Mouse (Mus musculus) B cell, adult 2 months (primary cell): ENCODE measurements around the gene Zcchc17.

ENCODE experiments used
- DNase-seq, 2 experiments: peaks; one replicate each; pipeline ENCODE4 v3.0.0; 2022

Gene Zcchc17

DNA sequence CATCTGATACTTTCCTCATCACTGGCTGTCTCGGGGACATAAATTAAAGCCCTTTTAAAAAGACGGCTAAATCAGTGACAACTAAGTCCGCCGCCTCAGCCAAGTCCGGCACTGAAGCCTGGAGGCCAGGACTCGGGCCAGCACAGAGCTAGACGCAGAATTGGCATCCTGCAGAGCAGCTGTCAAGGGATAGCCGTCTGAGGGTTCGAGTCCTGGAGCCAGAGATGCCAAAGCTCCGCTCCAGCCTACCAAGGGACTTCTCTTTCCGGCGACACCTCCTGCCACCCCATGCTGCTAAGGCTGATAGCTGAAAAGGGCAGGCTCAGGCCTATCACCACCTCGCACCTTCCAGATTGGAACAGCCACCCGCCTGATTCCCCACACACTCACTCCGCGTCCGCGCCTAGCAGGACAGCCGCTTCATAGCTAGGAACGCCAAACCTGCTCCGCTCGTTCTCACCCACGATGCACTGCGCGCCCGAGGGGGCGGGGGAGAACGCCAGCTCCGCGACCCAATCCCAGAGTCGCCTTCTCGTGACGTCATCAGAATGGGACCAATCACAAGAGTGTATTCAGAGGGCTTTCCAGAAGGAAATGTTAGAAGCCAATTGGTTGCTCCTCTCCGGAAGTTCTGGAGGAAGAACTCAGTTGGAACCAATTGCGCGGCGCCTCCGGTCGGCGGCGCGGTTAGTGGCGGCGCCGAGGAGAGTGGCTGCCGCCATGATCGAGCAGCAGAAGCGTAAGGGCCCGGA, at the start of gene Zcchc17, which contains the start of gene Snrnp40:
Gene Zcchc17 (minus strand): TSS at position 458 of the 752 bp plus-strand sequence.
Gene Snrnp40 (plus strand): TSS at position 647 of the 752 bp plus-strand sequence.
- peak; percentile 99 for DNase-seq

DNA sequence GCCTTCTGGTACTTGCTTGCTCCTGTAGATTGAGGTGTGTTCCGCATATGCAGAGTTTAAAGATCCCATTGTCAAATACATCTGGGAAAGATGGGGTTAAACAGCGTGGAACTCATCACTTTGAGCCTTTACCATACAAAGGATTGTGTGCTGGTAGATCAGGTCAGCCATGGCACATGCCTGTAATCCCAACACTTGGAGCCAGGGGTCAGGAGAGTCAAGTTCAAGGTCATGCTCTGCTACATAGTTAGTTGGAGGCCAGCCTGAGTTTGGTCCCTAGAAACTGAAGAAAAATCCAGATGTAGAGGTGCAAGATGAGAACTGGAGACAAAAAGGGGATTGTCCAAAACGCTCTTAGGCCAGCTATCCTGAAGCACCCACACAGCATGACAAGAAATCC, 31.5 kb upstream of the Zcchc17 start:
- DNase-seq, result no peak

DNA sequence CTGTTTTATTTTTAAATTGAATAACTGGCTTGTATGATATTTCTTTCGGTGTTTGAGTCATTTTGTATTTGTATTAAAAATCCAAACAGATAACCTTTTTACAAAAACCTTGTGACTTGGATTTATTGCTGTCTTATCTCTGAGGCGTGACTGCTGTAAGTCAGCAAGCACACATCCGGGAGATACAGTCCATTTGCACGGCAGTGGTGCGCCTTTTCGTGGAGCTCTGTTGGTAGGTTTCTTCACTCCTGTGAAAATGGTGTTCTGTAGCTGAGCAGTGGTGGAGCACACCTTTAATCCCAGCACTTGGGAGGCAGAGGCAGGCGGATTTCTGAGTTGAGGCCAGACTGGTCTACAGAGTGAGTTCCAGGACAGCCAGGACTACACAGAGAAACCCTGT, 30.2 kb upstream of the Zcchc17 start:
- DNase-seq, result no peak

DNA sequence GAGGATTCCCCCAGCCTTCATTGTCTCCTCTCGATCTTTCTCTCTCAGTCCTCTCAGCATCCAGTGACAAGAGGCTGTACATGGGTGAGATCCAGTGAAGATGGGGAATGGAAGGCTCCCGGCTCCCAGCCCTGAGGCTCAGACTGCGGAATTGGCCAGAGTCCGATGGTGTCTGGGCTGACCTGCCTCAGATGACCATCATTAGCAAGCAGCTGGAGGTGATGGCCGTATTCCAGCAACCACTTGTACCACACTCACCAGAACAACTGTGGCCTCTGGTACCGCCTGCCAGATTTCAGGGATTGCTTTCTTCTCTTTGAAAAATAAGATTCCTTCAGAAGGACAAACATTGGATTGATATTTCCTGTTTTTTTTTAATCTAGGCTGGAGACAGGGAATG, 29.8 kb upstream of the Zcchc17 start:
- no peak for DNase-seq

DNA sequence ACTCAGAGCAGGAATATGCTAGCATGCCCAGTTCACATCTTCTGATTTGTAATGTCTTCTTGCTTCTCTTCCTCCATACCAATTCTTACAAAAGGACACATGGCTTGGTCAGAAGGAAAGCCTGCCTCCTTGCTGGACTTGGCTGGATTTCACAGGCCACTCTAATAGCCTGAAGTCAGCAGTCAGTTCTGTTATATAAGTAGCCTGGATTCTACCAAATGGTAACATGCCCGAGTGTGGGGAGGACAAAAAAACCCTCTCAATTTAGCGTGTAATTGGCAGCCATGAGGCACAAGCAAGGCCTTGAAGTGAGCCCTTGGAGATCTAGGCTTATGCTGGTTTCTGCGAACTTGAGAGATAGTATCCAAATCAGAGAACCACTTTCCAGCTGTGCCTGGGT, 27.5 kb upstream of the Zcchc17 start:
- DNase-seq, result no peak

DNA sequence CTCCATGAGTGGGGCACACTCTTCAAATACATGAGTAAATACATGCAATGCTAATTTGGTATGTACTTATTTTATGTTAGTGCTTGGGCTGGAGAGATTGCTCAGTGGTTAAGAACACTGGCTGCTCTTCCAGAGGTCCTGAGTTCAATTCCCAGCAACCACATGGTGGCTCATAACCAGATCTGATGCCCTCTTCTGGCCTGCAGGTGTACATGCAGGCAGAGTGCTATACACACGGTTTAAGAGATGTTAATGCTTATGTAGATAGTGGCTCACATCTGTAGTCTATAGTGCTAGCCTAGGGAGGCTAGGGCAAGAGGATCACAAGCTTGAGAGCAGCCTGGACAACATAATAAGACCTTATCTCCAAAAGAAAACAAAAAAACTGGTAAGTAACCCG, 20.7 kb upstream of the Zcchc17 start:
- no peak for DNase-seq

DNA sequence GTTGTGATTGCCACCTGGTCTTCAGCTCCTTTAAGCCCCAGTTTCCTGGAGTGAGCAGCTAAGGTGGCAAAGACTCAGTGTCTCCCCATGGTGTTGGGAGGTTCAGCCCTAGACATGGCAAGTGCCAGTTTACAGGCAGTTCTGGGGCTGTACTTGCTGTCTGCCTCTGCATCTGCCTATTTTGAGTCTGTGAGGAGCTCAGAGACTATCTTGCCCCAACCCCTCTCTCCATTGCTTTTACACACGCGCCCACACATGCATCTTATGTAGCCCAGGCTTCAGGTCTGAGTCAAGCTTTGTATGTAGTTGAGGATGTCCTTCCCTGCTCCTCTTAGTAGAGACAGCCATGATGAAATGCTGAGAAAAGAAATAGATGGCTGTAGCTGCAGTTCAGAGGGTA, 19.4 kb upstream of the Zcchc17 start:
- no peak for DNase-seq

DNA sequence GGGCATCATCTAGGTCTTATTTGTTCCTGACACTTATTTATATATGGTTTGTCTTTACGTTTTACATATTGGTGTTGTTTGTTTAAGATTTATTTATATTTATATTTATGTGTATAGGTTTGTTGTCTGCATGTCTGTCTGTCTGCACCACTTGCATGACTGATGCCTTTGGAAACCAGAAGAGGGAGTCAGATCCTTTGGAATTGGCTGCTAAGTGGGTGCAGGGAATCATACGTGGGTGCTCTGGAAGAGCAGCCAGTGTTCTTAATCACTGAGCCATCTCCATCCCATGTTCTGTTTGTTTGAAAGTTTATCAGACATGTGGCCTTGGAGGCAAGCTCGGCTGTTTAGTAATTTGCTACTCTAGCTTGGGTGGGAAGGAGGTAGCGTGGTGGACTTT, 17.8 kb upstream of the Zcchc17 start:
- DNase-seq, result no peak

DNA sequence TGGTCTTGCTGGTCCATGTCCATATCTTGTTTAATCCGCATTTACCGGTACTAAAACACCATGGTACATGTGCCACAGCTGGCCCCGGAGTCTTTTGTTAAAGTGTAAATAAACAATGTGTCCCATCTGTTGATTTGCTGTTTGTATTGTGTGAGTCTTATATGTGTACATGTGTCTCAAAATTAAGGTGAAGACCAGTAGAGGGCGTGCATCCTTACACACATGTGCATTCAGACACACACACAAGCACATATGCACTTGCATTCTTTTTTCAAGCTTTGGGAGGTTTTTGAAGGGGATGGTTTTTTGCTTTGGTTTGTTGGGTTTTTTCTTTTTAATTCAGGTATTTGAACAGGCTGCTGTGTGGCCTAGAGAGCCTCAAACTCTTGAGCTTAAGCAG, 16.9 kb upstream of the Zcchc17 start:
- no peak for DNase-seq

DNA sequence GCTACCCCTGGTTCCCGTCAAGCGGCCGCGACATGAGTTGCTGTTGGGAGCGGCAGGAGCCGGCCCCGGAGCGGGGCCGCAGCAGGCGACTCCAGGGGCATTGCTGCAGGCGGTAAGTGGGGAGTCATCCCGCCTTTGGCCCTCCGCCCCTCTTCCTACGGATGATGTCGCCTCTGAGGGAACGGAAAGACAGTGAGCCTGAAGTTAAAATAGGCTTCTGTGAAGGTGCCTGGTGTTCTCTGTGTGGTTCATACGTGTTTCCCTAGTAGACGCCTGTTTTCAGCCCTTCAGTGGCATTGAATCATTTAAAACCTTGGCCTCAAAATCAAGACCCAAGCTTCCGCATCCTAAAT, 471 bp upstream of the Zcchc17 start:
- DNase-seq, result no peak

DNA sequence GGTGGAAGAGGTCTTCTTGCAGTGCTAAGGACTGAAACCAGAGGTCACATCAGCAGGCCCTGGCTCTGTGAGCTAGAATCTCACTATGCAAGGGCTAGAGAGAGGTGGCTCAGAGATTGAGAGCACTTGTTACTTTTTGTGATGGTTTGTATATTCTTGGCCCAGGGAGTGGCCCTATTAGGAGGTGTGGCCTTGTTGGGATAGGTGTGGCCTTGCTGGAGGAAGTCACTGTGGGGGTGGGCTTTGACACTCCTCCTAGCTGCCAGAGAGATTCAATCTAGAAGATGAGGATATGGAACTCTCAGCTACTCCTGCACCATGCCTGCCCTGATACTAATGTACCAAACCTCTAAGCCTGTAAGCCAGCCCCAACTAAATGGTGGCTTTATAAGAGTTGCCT, 1.8 kb downstream of the Zcchc17 start:
- DNase-seq, result peak in 1 of 2 experiments; percentile 19

DNA sequence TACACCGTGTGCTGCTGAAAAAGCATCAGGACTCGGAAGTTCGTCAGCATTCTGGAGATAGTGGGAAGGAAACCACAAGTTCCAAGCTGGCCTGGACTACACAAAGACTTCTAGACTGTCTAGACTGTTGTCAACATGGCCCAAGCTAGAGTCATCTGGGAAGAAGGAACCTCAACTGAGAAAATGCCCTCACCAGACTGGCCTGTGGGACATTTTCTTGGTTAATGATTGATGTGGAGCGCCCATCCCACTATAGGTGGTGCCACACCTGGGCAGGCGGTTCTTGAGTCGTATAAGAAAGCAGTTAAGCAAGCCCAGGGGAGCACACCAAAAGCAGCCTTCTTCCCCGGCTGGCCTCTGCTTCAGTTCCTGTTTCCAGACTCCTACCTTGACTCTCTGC, 7.2 kb downstream of the Zcchc17 start:
- DNase-seq, result no peak

DNA sequence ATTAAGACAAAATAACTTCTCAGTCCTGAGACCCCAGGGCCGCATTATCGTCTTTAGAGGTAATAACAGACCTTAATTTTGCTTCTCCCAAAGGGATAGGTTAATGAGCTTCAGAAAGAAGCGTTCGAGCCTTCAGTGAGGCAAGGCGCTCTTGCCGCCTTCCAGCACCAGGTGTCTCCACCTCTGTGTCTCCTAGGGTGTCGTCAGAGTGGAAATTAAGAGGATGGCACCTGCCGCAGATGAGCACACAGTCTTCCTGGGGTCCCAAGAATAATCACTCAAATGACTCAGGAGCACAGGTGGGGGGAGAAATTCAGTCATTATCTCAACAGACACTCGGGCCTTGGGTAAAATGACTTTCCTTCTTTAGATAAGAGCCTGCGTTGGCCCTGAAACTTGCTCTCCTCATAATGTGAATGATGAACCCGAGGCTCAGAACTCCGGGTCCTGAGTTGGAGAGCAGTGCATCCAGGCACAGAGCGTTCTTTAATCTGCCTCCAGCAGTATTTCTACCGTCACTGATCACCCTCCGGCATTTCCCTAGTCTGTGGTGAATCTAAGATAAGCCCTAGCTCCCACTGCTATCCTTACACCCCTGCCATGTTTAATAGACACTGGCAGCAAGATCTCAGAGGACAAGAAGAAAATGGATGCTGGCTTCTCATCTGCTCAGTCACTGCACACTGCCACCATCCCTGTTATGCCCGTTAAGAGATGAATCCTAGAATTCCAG, 8.9 kb downstream of the Zcchc17 start:
- DNase-seq, result no peak

DNA sequence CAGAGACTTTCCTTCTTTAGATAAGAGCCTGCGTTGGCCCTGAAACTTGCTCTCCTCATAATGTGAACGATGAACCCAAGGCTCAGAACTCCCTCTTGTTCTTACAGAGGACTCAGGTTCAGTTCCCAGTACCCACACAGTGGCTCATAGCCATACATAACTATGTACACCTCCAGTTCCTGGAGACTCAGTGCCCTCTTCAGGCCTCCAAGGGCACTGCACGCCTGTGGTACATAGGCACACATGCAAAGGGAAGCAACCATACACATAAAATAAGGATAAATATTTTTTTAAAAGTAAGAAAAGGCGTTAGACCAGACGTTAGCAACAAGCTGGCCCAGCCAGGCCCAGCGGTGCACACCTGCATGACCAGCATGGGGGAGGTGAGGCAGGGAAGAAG, 10.1 kb downstream of the Zcchc17 start:
- DNase-seq, result peak in 1 of 2 experiments; percentile 14

DNA sequence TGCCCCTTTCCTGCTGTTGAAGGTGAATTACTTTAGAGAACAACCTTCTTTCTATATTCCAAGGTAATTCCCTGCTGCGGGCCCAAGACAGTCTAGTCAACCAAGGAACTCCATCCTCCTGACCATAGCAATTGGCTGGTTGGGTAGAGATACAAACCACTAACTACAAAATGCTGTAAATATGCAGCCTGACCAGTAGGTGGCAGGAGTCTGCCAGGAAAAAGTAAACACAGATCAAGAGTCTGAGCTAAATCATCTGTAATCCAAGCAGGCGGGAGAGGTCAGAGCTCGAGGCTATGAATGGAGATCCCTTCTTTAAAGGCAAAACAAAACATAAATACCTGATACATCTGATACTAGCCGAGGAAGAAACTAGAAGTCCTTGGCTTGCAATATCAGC, 18.1 kb downstream of the Zcchc17 start:
- DNase-seq, result peak; percentile 67 to 70

DNA sequence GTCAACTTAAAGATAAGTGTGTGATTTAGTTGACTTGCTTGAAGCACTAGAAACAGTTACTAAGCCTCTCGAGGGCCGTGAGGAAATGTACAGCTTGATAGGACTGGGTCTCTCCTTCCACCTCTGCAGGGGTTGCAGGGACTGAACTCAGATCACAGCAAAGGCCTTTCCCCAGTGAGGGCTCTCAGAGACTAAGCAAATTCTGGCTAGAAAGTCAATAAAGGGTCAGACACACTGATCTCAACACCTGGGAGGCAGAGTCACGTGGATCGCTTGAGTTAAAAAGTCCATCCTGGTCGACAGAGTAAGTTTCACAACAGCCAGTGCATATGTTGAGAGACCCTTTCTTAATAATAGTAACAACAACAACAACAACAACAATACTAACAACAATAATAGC, 23.9 kb downstream of the Zcchc17 start:
- DNase-seq, result no peak

DNA sequence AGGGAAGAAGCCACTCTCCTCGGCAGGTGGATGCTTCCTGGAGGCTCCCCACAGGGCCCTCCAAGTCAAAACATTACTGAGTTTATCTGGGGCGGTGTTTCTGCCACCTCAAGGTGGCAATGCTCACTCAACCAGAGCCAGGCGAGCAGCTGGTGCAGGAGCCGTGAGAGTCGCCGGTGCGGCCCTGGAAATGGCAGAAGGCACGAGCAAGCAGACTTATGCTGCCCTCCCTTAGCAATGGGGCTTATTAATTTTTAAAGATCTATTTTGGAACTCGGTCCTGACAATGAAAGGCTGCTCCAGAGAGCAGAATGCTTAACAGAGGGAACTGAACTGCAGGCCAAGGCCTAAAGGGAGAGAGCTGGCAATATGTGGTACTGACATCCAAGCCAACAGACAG, 32.4 kb downstream of the Zcchc17 start:
- DNase-seq, result no peak

DNA sequence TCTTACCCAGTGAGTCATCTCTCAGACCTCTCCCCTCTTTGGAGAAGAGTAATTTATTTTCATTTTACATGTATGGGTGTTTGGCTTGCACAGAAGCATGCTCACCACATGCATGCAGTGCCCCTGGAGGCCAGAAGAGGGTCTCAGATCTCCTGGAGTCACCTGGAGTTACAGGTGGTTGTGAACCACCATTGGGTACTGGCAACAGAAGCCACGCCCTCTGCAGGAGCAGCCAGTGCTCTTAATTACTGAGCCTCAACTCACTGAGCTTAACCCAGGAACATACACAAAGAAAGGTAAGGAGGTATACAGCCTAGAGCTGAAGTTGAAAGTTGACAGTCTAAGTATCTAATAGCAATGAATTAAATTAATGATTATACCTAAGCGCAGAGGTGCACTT, 34.3 kb downstream of the Zcchc17 start:
- DNase-seq, result no peak

DNA sequence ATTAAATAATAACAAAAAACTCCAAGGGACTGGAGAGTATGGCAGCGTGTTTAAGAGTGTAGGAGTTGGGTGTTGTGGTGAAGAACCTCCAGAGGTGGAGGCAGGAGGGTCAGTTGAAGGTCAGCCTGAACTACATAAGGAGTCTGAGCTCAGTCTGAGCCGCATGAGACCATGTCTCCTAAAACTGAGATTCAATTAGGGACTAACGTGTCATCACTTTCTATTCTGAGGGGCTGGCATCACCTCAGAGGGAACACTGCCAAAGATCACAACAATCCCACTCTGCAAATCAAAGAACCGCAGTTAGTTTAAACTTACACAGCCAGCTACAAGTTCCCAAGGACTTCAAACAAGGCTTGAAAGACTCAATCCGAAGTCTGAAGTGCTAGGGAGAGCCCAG, 36.1 kb downstream of the Zcchc17 start:
- DNase-seq, result no peak

DNA sequence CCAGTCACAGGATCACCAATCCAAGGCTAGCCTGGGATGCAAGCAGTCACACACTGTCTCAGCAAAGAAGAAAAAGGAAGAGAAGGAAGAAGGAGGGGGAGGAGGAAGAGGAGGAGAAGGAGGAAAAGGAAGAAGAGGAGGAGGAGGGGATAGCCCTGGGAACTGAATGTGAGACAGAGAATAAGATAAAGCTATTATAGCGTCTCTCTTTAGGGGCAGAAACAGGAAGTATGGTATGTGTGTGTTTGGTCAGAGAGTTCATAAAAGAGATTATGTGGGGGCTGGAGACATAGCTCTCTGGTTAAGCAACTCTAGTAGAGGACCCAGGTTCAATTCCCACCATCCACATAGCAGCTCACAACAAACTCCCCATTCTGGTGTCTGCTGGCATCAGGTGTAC, 36.6 kb downstream of the Zcchc17 start:
- DNase-seq, result no peak

DNA sequence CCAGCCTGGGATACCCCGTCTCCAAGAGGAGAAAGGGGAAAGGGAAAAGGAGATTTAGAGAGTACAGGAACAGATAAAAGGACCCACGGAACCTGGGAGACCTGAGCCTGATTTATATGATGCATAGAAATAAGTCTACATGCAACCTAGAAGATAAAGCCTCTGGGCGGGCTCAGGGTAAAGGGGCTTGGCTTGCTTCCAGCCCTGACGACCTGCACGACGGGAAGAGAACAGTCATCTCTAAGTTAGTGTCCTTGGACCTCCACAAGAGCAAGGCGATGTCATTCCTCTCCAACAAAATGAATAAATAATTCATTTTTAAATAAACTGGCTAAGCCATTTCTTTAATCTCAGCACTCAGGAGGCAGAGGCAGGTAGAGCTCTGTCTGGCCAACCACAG, 37.2 kb downstream of the Zcchc17 start:
- DNase-seq, result no peak

DNA sequence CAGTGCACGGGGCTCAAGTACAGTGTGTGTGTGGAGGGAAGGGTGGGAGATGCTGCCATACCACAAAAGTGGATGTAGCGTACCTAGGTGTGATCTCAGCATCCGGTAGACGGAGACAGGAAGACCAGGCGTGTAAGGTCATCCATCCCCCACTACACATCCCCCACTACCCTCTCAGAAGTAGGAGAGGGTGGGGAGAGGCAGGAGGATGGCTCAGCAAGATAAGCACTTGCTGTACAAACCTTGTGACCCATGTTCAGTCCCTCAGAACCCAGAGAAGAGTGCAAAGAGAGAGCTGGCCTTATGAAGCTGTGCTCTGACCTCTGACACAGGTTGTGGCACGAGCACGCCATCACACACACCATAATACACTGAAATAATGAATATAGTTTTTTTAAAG, 38.1 kb downstream of the Zcchc17 start:
- DNase-seq, result no peak

DNA sequence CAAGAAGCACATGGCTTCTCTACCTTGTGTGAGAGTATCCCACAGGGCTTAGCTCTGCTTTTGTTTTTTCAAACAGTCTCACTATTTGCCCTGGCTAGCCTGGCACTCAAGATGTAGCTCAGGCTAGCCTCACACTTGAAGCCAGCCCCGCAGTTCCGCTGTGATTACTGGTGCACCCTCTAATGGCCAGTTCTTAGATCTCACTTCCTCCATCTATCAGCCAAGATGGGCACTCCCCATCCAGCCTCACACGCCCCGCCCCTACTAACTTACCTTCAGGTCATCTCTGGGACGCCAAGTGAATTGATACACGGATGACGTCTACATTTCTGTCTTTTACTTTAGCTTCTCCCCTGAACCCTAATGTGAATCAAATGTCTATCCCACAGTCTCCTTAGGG, 40.2 kb downstream of the Zcchc17 start:
- no peak for DNase-seq

DNA sequence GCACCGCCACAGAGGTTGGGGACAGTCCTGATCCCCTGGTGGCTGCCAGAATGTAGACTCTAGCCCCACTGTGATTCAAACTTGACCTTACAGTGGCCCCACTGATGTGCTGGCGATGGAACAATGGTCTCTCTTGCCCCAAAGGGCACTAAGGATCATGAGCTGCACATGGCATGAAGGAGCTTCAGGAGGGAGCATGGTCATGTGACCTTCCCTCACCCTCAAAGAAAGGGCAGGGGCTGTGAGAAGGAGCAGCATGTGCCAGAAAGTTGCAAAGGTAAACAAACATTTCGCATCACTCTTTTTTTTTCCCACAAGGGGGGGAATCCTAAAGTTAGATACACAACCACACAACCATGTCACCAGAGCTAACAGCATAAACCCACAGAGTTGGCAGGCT, 41.6 kb downstream of the Zcchc17 start:
- DNase-seq, result no peak

DNA sequence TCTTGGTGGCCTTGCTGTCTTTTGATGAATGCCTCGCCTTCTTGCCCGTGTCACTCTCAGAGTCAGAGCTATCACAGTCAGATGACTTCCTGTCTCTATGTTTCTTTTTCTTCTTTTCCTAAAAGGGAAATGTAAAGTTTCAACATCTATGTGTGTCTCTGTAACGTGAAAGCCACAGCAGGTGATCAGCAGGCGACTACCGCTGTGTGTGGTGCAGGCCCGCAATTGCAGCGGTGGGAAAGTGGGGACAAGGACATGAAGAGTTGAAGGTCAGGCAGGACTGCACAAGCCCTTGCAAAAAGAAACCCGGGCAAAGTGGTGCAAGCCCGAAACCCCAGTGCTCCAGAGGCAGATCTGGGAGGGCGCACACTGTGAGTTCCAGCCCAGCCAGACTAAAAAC, 43.1 kb downstream of the Zcchc17 start:
- no peak for DNase-seq
